Mouse (Mus musculus) frontal cortex, adult 2 months (tissue): ENCODE measurements around the gene Fat2. TPM values are rescaled to one million over a fixed set of nuclear protein-coding genes. Genes with fewer than 3 reads are reported as not detected.
A peak's percentile ranks its signal among the peaks of the same experiment; 100 is the strongest.

ENCODE experiments used
- DNase-seq, 2 experiments: peaks; one replicate each; pipeline ENCODE4 v3.0.0; 2022; ENCODE audit warnings: low spot score in 1 of 2; ENCODE audit errors: extremely low spot score in 1 of 2
- polyA plus RNA-seq: library from polyadenylated mRNA; depleted of rRNA; stranded (reverse); fragments of >200 nt; gene quantifications from 2 replicates; pipeline ENCODE4 v1.2.3, GENCODE M21; 2012

Gene Fat2
- polyA plus RNA-seq, 1 experiment, result 0.06 TPM

- DNase-seq, result no peak
Measured at GRCm38 (mm10) chr11:55253391-55253790, 83.0 kb downstream of the Fat2 start.

GRCm38 (mm10) chr11:55250527-55250926 lies 85.8 kb downstream of the Fat2 start:
- peak in 1 of 2 experiments; percentile 53 for DNase-seq

- peak; percentile 75 to 93 for DNase-seq
Measured at GRCm38 (mm10) chr11:55240556-55240955, 95.8 kb downstream of the Fat2 start.

- no peak for DNase-seq
Measured at GRCm38 (mm10) chr11:55239496-55239895, 96.9 kb downstream of the Fat2 start.

GRCm38 (mm10) chr11:55236815-55237214 lies 99.5 kb downstream of the Fat2 start:
- DNase-seq, result no peak

GRCm38 (mm10) chr11:55234791-55235190 lies 101.6 kb downstream of the Fat2 start:
- DNase-seq, result no peak

GRCm38 (mm10) chr11:55234288-55234687 lies 102.1 kb downstream of the Fat2 start:
- no peak for DNase-seq

GRCm38 (mm10) chr11:55231034-55231433 lies 105.3 kb downstream of the Fat2 start:
- DNase-seq, result no peak

GRCm38 (mm10) chr11:55221306-55221705 lies 115.1 kb downstream of the Fat2 start:
- DNase-seq, result no peak

- DNase-seq, result no peak
Measured at GRCm38 (mm10) chr11:55218473-55218872, 117.9 kb downstream of the Fat2 start.

GRCm38 (mm10) chr11:55217880-55218279 lies 118.5 kb downstream of the Fat2 start:
- no peak for DNase-seq

GRCm38 (mm10) chr11:55217418-55217817 lies 118.9 kb downstream of the Fat2 start:
- DNase-seq, result no peak

GRCm38 (mm10) chr11:55216830-55217229 lies 119.5 kb downstream of the Fat2 start:
- DNase-seq, result peak; percentile 68 to 79

- DNase-seq, result no peak
Measured at GRCm38 (mm10) chr11:55216061-55216460, 120.3 kb downstream of the Fat2 start.

GRCm38 (mm10) chr11:55214978-55215377 lies 121.4 kb downstream of the Fat2 start:
- no peak for DNase-seq

- no peak for DNase-seq
Measured at GRCm38 (mm10) chr11:55214161-55214560, 122.2 kb downstream of the Fat2 start.

- DNase-seq, result no peak
Measured at GRCm38 (mm10) chr11:55213518-55213917, 122.8 kb downstream of the Fat2 start.

GRCm38 (mm10) chr11:55209626-55210353 lies 126.6 kb downstream of the Fat2 start:
- no peak for DNase-seq

- DNase-seq, result no peak
Measured at GRCm38 (mm10) chr11:55209032-55209431, 127.3 kb downstream of the Fat2 start.

- DNase-seq, result no peak
Measured at GRCm38 (mm10) chr11:55208001-55208690, 128.2 kb downstream of the Fat2 start.

GRCm38 (mm10) chr11:55204602-55205001 lies 131.8 kb downstream of the Fat2 start:
- peak in 1 of 2 experiments; percentile 48 for DNase-seq

- DNase-seq, result peak; percentile 88 to 97
Measured at GRCm38 (mm10) chr11:55204159-55204596, 132.2 kb downstream of the Fat2 start, which contains the start of gene Slc36a1. TSS of gene Slc36a1 (plus strand) at chr11:55204350.
